Mouse (Mus musculus): ENCODE results near the gene Ttc7b. TPM values are rescaled to one million over a fixed set of nuclear protein-coding genes. Genes with fewer than 3 reads are reported as not detected.
A peak's percentile ranks its signal among the peaks of the same experiment; 100 is the strongest.

The Ttc7b gene
- polyA plus RNA-seq, 1 experiment from 2014 or later = 4.5 TPM

GRCm38 (mm10) chr12:100300446-100300845 is 220.2 kb downstream of the Ttc7b start:
- H3K36me3 ChIP-seq (ENCODE audit: poor library complexity, severe bottlenecking) = peaks cover 27% of the 10 kb centered on the region; the same call in 1 of the 2 replicates
- H3K27ac ChIP-seq = no peak overlapping the region
- H3K9ac ChIP-seq = no peak overlapping the region
- ATAC-seq = 0 out of 2 replicates have a peak, but pooled peaks have one; percentile 46
- 0 out of 2 replicates have a peak, but pooled peaks cover 6% of the 10 kb centered on the region for H3K9me3 ChIP-seq (replicated peaks)
- no peak overlapping the region for H3K4me3 ChIP-seq
- no peak overlapping the region for H3K4me2 ChIP-seq
- H3K27me3 ChIP-seq = no peaks in the 10 kb centered on the region
- H3K4me1 ChIP-seq = peaks cover 17% of the 10 kb centered on the region
- WGBS = 85% methylated on average over 5 of the region's 5 CpGs

DNA sequence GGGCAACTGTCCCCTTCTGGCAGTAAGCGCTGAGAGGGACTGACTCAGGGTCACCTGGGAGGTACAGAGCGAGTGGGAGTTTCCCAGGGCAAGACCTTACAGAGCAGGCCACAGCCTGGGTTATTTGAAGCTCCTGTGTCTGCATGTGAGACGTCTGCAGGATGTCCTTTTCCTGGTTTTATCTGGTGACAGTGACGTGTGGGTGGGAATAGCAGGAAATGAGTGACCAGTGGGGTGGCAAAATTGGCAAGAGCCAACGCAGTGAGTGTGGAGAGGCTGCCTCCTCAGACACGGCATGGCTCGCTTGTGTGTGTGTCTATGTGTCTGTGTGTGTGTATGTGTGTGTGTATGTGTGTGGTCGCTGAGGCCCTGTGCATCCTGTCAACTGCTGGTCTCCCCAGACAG is 221.3 kb downstream of the Ttc7b start:
- H3K4me2 ChIP-seq = no peak overlapping the region
- no peaks in the 10 kb centered on the region for H3K27me3 ChIP-seq
- no peak overlapping the region for H3K4me3 ChIP-seq
- ATAC-seq = no peak
- WGBS = 87% methylated on average over 8 of the region's 8 CpGs
- 0 out of 2 replicates have a peak, but pooled peaks cover 6% of the 10 kb centered on the region for H3K4me1 ChIP-seq
- 0 out of 2 replicates have a peak overlapping the region, but pooled peaks have one; percentile 5 for H3K27ac ChIP-seq
- H3K36me3 ChIP-seq (ENCODE audit: poor library complexity, severe bottlenecking) = peaks cover 27% of the 10 kb centered on the region; the same call in 1 of the 2 replicates
- H3K9me3 ChIP-seq (replicated peaks) = 0 out of 2 replicates have a peak, but pooled peaks cover 6% of the 10 kb centered on the region
- H3K9ac ChIP-seq = no peak overlapping the region

DNA sequence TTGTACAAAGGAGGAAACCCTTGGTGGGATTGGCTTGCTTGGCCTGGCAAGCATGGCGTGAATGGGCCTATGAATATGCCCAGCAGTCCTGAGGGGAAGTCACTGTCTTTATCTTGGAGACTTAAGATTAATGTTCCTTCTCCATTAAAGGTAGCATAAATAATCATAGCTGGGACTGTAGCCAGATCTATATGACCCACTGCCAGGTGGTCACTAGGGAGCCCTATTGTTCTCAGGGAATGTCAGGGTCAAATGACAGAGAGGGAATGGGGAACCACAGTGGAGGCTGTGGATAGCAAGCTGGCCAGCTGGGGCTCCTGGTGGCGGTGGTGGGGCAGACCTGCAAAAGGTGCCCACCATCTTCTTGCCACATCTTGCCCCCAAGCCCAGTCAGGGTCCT is 221.8 kb downstream of the Ttc7b start:
- Histone ChIP-seq H3K36me3 (ENCODE audit: poor library complexity, severe bottlenecking) (peaks cover 27% of the 10 kb centered on the region; the same call in 1 of the 2 replicates), H3K9ac (no peak overlapping the region), H3K9me3 (replicated peaks) (0 out of 2 replicates have a peak, but pooled peaks cover 6% of the 10 kb centered on the region), H3K27ac (no peak overlapping the region), H3K4me2 (no peak overlapping the region), H3K27me3 (no peaks in the 10 kb centered on the region), H3K4me3 (no peak overlapping the region), H3K4me1 (0 out of 2 replicates have a peak, but pooled peaks cover under 1% of the 10 kb centered on the region)
- ATAC-seq = no peak
- 91% methylated on average over 2 of the region's 2 CpGs for WGBS

- no peak for ATAC-seq
- 90% methylated on average over 4 of the region's 4 CpGs for WGBS
- Histone ChIP-seq H3K27ac (no peak overlapping the region), H3K4me1 (no peaks in the 10 kb centered on the region), H3K27me3 (no peaks in the 10 kb centered on the region), H3K36me3 (ENCODE audit: poor library complexity, severe bottlenecking) (peaks cover 27% of the 10 kb centered on the region; the same call in 1 of the 2 replicates), H3K4me3 (no peak overlapping the region), H3K9ac (no peak overlapping the region), H3K9me3 (replicated peaks) (0 out of 2 replicates have a peak, but pooled peaks cover 6% of the 10 kb centered on the region), H3K4me2 (no peak overlapping the region)
These were observed 222.7 kb downstream of the Ttc7b start for GRCm38 (mm10) chr12:100297961-100298360.

DNA sequence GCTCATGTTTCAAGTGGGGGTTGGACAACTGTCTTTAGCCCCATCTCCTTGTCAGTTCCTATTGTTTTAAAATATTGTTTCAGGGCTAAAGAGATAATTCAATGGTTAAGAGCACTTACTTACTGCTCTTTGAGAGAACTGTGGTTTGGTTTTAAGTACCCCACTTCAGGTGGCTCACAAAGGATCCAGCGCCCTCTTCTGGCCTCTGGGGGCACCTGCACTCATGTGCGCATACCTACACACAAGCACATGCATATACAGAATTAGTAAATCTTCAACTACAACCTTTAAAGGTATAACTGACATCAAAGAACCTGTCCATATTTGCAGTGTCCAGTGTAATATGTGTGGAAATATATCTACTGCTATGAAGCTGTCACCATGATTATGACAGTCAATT is 226.2 kb downstream of the Ttc7b start:
- Histone ChIP-seq H3K4me1 (peaks cover 24% of the 10 kb centered on the region), H3K4me3 (no peak overlapping the region), H3K27ac (no peak overlapping the region), H3K9me3 (replicated peaks) (0 out of 2 replicates have a peak, but pooled peaks cover 6% of the 10 kb centered on the region), H3K27me3 (no peaks in the 10 kb centered on the region), H3K36me3 (ENCODE audit: poor library complexity, severe bottlenecking) (peaks cover 8% of the 10 kb centered on the region; the same call in 1 of the 2 replicates), H3K4me2 (no peak overlapping the region), H3K9ac (no peak overlapping the region)
- WGBS = 82% methylated on average over 2 of the region's 2 CpGs
- no peak for ATAC-seq

DNA sequence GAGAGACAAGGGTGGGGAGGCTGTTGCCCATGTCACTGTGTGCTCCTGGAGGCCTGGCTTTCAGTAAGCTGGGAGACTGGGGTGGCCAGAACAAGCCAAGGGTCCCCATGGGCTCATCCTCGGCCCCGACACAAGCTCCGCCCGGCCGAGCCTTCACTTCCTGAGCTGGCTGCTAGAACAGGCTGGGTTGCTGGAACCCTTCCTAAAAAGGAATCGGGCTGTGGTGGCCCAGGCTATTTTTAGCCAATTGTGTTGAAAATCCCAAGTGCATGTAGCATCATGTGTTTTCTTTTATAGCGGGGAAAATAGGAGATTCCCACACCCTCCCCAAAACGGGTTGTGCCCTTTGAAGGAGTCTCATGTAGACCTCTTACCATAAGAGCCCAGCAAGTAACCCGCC is 226.7 kb downstream of the Ttc7b start:
- H3K4me2 ChIP-seq = no peak overlapping the region
- H3K4me1 ChIP-seq = peaks cover 29% of the 10 kb centered on the region
- 0 out of 2 replicates have a peak, but pooled peaks cover 3% of the 10 kb centered on the region for H3K36me3 ChIP-seq (ENCODE audit: poor library complexity, severe bottlenecking)
- H3K27ac ChIP-seq = no peak overlapping the region
- H3K9me3 ChIP-seq (replicated peaks) = 0 out of 2 replicates have a peak, but pooled peaks cover 6% of the 10 kb centered on the region
- WGBS = 84% methylated on average over 9 of the region's 9 CpGs
- no peak overlapping the region for H3K9ac ChIP-seq
- ATAC-seq = no peak
- no peak overlapping the region for H3K4me3 ChIP-seq
- no peaks in the 10 kb centered on the region for H3K27me3 ChIP-seq

DNA sequence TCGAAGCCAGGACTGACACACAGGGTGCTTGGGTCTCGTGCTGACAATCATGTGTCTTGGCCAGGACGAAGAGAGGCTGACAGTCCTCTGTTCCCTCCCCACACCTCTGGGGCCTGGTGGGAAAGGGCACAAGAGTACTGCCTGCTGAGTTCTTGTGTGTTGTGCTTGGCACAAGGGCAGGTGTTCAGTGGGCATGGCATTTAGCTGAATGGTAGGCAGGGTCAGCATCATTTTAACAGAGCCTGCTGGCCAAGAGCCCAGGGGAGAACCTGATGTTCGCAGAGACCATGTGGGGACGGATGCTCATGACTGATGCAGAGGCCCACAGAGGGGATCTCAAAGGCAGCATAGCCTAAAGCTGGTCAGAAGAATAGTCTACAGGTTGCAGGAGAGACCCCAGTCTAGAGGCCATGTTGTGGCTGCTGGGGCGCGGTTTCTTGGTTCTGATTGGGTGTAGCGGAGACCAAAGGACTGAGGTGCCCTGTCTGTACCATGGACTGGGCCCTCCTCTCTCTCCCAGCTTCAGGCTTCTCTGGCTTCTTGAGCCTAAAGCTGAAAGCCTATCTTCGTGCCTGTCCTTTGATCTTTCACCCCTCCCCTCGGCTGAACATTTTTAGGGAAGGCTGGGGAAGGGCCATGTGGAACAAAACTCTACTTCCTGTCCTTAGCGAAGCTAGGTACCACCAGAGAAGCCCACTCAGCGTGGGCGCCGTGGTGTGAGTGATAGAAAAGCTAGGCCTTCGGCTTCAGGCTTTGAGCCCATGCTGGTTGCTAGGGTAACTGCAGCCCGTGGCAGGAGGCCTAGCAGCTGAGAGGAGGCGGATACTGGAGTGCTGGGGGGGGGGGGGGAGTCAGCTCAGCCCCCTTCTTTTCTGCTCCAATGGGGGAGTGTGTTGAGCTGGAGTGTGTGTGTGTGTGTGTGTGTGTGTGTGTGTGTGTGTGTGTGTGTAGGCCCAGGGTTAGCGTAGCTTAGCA is 229.6 kb downstream of the Ttc7b start:
- H3K27me3 ChIP-seq = no peaks in the 10 kb centered on the region
- H3K27ac ChIP-seq = peak overlapping the region; percentile 87
- H3K36me3 ChIP-seq (ENCODE audit: poor library complexity, severe bottlenecking) = no peaks in the 10 kb centered on the region
- no peaks in the 10 kb centered on the region for H3K9me3 ChIP-seq (replicated peaks)
- no peak overlapping the region for H3K4me2 ChIP-seq
- peak overlapping the region; percentile 38 for H3K9ac ChIP-seq
- no peak overlapping the region for H3K4me3 ChIP-seq
- peaks cover 33% of the 10 kb centered on the region for H3K4me1 ChIP-seq
- ATAC-seq = peak; percentile 83
- 32% methylated on average over 18 of the region's 18 CpGs for WGBS

DNA sequence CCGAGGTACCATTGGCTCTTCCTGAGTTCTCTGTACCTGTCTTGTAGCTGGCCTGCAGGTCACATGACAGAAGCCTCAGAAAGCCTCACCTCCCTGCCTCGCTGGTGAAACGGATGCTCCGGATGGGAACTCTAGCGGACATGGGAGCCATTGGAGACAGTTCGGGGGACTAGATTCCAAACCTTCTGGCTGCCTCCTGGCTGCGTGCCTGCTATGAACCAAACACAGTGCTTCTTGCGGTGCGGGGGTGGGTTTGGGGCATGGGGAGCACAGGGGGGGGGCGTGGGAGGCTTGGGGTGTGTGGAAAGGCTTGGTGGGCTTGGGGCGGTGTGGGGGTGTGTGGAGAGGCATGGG is 230.5 kb downstream of the Ttc7b start:
- Histone ChIP-seq H3K9ac (peak overlapping the region; percentile 43), H3K4me3 (no peak overlapping the region), H3K4me1 (peaks cover 33% of the 10 kb centered on the region), H3K27ac (peak overlapping the region; percentile 87), H3K4me2 (no peak overlapping the region), H3K36me3 (ENCODE audit: poor library complexity, severe bottlenecking) (no peaks in the 10 kb centered on the region), H3K27me3 (no peaks in the 10 kb centered on the region), H3K9me3 (replicated peaks) (no peaks in the 10 kb centered on the region)
- WGBS = 54% methylated on average over 11 of the region's 11 CpGs
- peak; percentile 0; the same call in 1 of the 2 replicates for ATAC-seq

DNA sequence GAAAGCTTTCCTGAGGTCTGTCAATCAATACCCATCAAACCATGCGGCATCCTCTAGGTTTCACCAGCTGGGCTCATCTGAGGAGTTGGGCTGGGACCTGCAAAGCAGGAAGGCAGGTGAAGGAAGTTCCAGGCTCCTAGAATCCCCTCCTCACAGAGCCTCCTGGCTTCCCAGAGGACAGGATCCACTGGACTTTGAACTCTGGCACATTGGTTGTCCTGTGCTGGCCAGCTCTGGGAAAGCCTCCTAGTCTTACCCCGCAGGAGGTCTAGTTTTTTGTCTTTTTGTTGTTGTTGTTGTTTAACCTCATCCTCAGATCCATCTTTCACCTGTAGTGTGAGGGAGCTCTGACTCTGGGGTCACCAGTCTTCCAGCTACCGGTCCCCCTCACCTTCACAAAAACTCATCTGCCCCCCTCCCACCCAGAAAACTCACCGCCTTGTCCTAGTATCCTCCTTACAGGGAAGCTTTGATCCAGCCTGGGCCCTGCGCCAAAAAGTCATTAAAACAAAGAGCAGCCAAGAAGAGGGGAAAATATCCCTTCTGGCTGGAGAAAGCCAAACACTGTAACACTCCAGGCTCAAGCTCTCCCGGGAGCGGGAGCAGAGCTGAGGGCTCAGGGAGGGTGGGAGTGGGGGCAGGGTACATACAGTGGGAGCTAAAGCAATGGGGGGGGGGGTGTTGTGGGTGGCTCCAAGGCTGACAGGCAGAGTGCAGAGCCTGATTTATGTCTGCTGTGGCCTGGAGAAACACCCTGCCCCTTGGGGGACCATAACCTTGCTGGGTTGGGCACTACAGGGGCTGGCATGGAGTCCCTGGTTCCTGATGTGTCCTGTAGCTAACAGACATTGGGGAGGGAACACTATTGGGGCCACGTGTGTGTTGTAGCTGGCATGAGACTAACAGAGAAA is 231.1 kb downstream of the Ttc7b start:
- Histone ChIP-seq H3K36me3 (ENCODE audit: poor library complexity, severe bottlenecking) (no peaks in the 10 kb centered on the region), H3K4me3 (no peak overlapping the region), H3K27ac (peak overlapping the region; percentile 87), H3K9me3 (replicated peaks) (no peaks in the 10 kb centered on the region), H3K27me3 (no peaks in the 10 kb centered on the region), H3K9ac (peak overlapping the region; percentile 43), H3K4me1 (peaks cover 33% of the 10 kb centered on the region), H3K4me2 (no peak overlapping the region)
- WGBS = 24% methylated on average over 8 of the region's 8 CpGs
- ATAC-seq = peak; percentile 69

- H3K9ac ChIP-seq = no peak overlapping the region
- H3K9me3 ChIP-seq (replicated peaks) = no peaks in the 10 kb centered on the region
- no peak for ATAC-seq
- WGBS = 89% methylated on average over 5 of the region's 5 CpGs
- H3K4me1 ChIP-seq = peaks cover 33% of the 10 kb centered on the region
- no peaks in the 10 kb centered on the region for H3K36me3 ChIP-seq (ENCODE audit: poor library complexity, severe bottlenecking)
- H3K4me2 ChIP-seq = no peak overlapping the region
- no peaks in the 10 kb centered on the region for H3K27me3 ChIP-seq
- H3K4me3 ChIP-seq = no peak overlapping the region
- H3K27ac ChIP-seq = no peak overlapping the region
These were observed 232.6 kb downstream of the Ttc7b start for GRCm38 (mm10) chr12:100288018-100288417.

DNA sequence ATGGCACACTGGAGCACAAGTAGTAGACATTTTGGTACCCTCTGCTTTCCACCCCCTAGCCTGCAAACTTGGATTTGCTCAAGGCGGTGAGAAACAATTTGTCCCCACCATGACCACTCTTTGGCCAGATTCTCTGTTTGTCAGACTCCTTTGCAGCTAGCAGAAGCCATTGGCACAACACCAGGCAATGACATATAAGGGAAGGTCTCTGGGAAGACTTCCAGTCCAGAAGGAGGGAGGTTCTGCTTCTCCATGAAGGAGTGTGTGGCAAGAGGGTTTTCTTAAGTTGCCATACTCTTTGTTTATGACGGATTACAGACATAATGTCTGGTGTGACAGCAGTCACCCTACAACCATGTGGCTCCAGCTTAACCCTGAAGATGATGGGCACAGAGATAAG is 233.1 kb downstream of the Ttc7b start:
- Histone ChIP-seq H3K9ac (no peak overlapping the region), H3K36me3 (ENCODE audit: poor library complexity, severe bottlenecking) (no peaks in the 10 kb centered on the region), H3K4me3 (no peak overlapping the region), H3K27me3 (no peaks in the 10 kb centered on the region), H3K27ac (no peak overlapping the region), H3K4me1 (peaks cover 37% of the 10 kb centered on the region), H3K4me2 (no peak overlapping the region), H3K9me3 (replicated peaks) (no peaks in the 10 kb centered on the region)
- 92% methylated on average over 2 of the region's 2 CpGs for WGBS
- no peak for ATAC-seq

Measured in forebrain, embryonic 13.5 days (tissue).